Mouse (Mus musculus): ENCODE results near the gene Apba3.

- TF ChIP-seq CTCF (IDR thresholded peaks at IDR 0.05; ENCODE audit: control insufficient read depth, insufficient read depth, low read length): no peak
- TF ChIP-seq POLR2A (IDR thresholded peaks at IDR 0.05; ENCODE audit: borderline replicate concordance, control insufficient read depth, low read depth, low read length): no peak
Observed at GRCm38 (mm10) chr10:81321436-81321835, 54.7 kb downstream of the Apba3 start.
